Mouse (Mus musculus) forebrain, embryonic 16.5 days (tissue): ENCODE measurements around the gene Treh. TPM values are rescaled to one million over a fixed set of nuclear protein-coding genes. Genes with fewer than 3 reads are reported as not detected.

ENCODE experiments used
- ATAC-seq: fragments of 200-750 bp; cut with Nextera tagmentation; 2 replicates; pipeline ENCODE4 v1.8.0; 2017; ENCODE audit warnings: mild to moderate bottlenecking, moderate library complexity
- H3K27ac ChIP-seq: fragments of 300-500 bp; sonication (generic); 2 replicates; pipeline ENCODE4 v1.5.1; 2014; ENCODE audit warnings: low read length, control low read depth
- H3K27me3 ChIP-seq: fragments of 300-500 bp; sonication (generic); replicated peaks from 2 replicates; pipeline ENCODE4 v1.6.1; 2014; ENCODE audit warnings: low read length; ENCODE audit not compliant: control insufficient read depth, insufficient read depth
- H3K36me3 ChIP-seq: fragments of 300-500 bp; sonication (generic); 2 replicates; pipeline ENCODE4 v1.6.1; 2014; ENCODE audit not compliant: control insufficient read depth, insufficient read depth
- H3K4me1 ChIP-seq: fragments of 300-500 bp; sonication (generic); replicated peaks from 2 replicates; pipeline ENCODE4 v1.6.1; 2014; ENCODE audit warnings: low read length; ENCODE audit not compliant: control insufficient read depth, insufficient read depth
- H3K4me2 ChIP-seq: fragments of 300-500 bp; sonication (generic); 2 replicates; pipeline ENCODE4 v1.6.1; 2014; ENCODE audit warnings: mild to moderate bottlenecking, low read length, control low read depth
- H3K4me3 ChIP-seq: fragments of 300-500 bp; sonication (generic); replicated peaks from 2 replicates; pipeline ENCODE4 v1.5.1; 2014; ENCODE audit warnings: mild to moderate bottlenecking, low read length, control low read depth
- H3K9ac ChIP-seq: fragments of 300-500 bp; sonication (generic); replicated peaks from 2 replicates; pipeline ENCODE4 v1.6.1; 2014; ENCODE audit warnings: low read depth, low read length, control low read depth
- H3K9me3 ChIP-seq: fragments of 300-500 bp; sonication (generic); 2 replicates; pipeline ENCODE4 v1.6.1; 2016; ENCODE audit warnings: low read length; ENCODE audit not compliant: control insufficient read depth
- WGBS: fragments of 180-500 bp; shearing (Covaris S2); extraction: QIAGEN DNeasy Blood & Tissue Kit; methylation state at CpG from one replicate; pipeline ENCODE4 v1.1.7; 2014; 5-methylcytosine and 5-hydroxymethylcytosine counted together
- polyA plus RNA-seq: library from polyadenylated mRNA; unstranded; fragments of >200 nt; fragmentation: Nextera tagmentation; extraction: Ambion mirVana; gene quantifications from 2 replicates; pipeline ENCODE4 v1.2.1, GENCODE M21; 2015

Gene Treh
- polyA plus RNA-seq, 1 experiment from 2014 or later, result not detected

DNA sequence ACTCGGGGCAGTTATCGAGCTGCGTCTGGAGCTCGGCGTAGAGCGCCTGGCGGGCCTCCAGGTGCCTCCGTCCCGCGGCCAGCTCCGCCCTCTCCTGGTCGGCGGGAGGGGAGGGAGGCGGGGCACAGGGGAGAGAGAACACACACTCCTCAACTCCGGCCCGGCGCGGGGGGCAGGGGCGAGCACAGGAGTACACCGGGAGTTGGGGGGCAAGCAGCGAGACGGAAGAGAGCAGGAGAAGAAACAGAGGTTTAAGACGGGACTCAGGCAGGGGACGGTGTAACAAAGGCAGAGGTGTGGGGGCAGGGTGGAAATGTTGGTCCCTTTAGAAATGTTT lies 35.4 kb downstream of the Treh start:
- ATAC-seq, result peak; percentile 67
- Histone ChIP-seq H3K4me2 (peak overlapping the region; percentile 57), H3K9ac (peak overlapping the region; percentile 45), H3K4me3 (peak overlapping the region; percentile 34), H3K27me3 (no peaks in the 10 kb centered on the region), H3K27ac (no peak overlapping the region), H3K36me3 (no peaks in the 10 kb centered on the region), H3K4me1 (peaks cover 18% of the 10 kb centered on the region), H3K9me3 (no peaks in the 10 kb centered on the region)
- WGBS, result 3% methylated on average over 21 of the region's 24 CpGs

- no peaks in the 10 kb centered on the region for H3K36me3 ChIP-seq
- H3K27me3 ChIP-seq, result no peaks in the 10 kb centered on the region
- 12% methylated on average over 6 of the region's 6 CpGs for whole genome bisulfite sequencing
- peak overlapping the region; percentile 34; the same call in 1 of the 2 replicates for H3K4me3 ChIP-seq
- H3K27ac ChIP-seq, result no peak overlapping the region
- H3K9me3 ChIP-seq, result no peaks in the 10 kb centered on the region
- peak; percentile 27; the same call in 1 of the 2 replicates for ATAC-seq
- peak overlapping the region; percentile 57 for H3K4me2 ChIP-seq
- no peak overlapping the region for H3K9ac ChIP-seq
- peaks cover 18% of the 10 kb centered on the region for H3K4me1 ChIP-seq
These were observed 35.9 kb downstream of the Treh start for GRCm38 (mm10) chr9:44708925-44709324.

GRCm38 (mm10) chr9:44709600-44709999 lies 36.6 kb downstream of the Treh start:
- H3K4me1 ChIP-seq, result peaks cover 18% of the 10 kb centered on the region
- 47% methylated on average over 2 of the region's 2 CpGs for WGBS
- H3K27ac ChIP-seq, result no peak overlapping the region
- no peak overlapping the region for H3K4me3 ChIP-seq
- H3K9ac ChIP-seq, result no peak overlapping the region
- H3K9me3 ChIP-seq, result no peaks in the 10 kb centered on the region
- no peak for ATAC-seq
- H3K4me2 ChIP-seq, result no peak overlapping the region
- H3K27me3 ChIP-seq, result no peaks in the 10 kb centered on the region
- H3K36me3 ChIP-seq, result no peaks in the 10 kb centered on the region

GRCm38 (mm10) chr9:44710213-44710612 lies 37.2 kb downstream of the Treh start:
- no peak overlapping the region for H3K27ac ChIP-seq
- no peak overlapping the region for H3K4me3 ChIP-seq
- H3K4me1 ChIP-seq, result peaks cover 18% of the 10 kb centered on the region
- H3K27me3 ChIP-seq, result no peaks in the 10 kb centered on the region
- H3K4me2 ChIP-seq, result no peak overlapping the region
- H3K9me3 ChIP-seq, result no peaks in the 10 kb centered on the region
- no peak for ATAC-seq
- WGBS, result 73% methylated on average over 5 of the region's 5 CpGs
- no peak overlapping the region for H3K9ac ChIP-seq
- 0 out of 2 replicates have a peak, but pooled peaks cover 3% of the 10 kb centered on the region for H3K36me3 ChIP-seq

DNA sequence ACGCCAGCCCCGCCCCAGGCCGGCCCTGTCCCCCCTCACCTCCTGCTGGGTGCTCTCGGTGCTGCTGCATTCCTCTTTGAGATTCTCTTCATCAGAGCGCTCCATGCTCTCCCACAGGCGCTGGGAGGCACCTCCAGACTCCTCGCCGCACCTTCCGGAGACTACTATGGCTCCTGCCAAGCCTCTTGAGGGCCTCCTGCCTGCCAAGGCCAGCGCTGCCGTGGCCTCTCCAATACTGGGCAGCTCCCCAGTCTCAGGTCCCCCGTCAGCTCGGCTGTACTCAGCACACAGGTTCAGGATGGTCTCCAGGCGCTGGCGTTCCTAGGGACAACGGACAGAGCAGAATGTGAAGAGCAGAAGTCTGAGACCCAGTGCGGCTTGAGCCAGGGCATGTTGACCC lies 38.6 kb downstream of the Treh start:
- Histone ChIP-seq H3K4me3 (no peak overlapping the region), H3K4me1 (peaks cover 18% of the 10 kb centered on the region), H3K27me3 (no peaks in the 10 kb centered on the region), H3K4me2 (no peak overlapping the region), H3K36me3 (0 out of 2 replicates have a peak, but pooled peaks cover 4% of the 10 kb centered on the region), H3K9me3 (no peaks in the 10 kb centered on the region), H3K27ac (no peak overlapping the region), H3K9ac (no peak overlapping the region)
- no peak for ATAC-seq
- 67% methylated on average over 17 of the region's 17 CpGs for WGBS

GRCm38 (mm10) chr9:44713080-44713479 lies 40.0 kb downstream of the Treh start:
- H3K4me2 ChIP-seq, result no peak overlapping the region
- no peaks in the 10 kb centered on the region for H3K9me3 ChIP-seq
- peaks cover 18% of the 10 kb centered on the region for H3K4me1 ChIP-seq
- no peak for ATAC-seq
- 87% methylated on average over 6 of the region's 6 CpGs for WGBS
- no peaks in the 10 kb centered on the region for H3K27me3 ChIP-seq
- no peak overlapping the region for H3K27ac ChIP-seq
- no peak overlapping the region for H3K9ac ChIP-seq
- H3K4me3 ChIP-seq, result no peak overlapping the region
- 0 out of 2 replicates have a peak, but pooled peaks cover 4% of the 10 kb centered on the region for H3K36me3 ChIP-seq

- Histone ChIP-seq H3K27ac (no peak overlapping the region), H3K36me3 (0 out of 2 replicates have a peak, but pooled peaks cover 4% of the 10 kb centered on the region), H3K27me3 (no peaks in the 10 kb centered on the region), H3K4me3 (no peak overlapping the region), H3K4me2 (no peak overlapping the region), H3K4me1 (peaks cover 18% of the 10 kb centered on the region), H3K9ac (no peak overlapping the region), H3K9me3 (no peaks in the 10 kb centered on the region)
- 80% methylated on average over 2 of the region's 2 CpGs for WGBS
- ATAC-seq, result no peak
These were observed 40.5 kb downstream of the Treh start for GRCm38 (mm10) chr9:44713574-44713973.

DNA sequence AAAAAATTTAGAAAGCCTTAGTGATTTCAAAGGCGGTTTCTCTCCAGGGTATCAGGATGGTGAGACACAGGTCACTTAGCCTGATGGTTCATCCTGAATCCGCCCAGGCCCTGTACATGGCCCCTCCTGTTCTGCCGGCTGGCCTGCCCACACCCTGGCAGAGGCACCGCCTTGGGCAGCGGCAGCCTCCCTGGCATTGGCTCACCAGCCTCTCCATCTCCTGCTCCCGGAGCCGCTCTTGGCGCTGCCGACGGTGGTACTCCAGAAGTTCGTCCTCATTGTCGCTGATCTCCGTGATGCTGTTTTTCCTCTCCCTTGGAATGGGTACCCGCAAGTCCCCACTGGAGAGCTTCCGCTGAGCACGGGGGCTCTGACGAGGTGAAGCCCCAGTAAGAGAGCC lies 42.1 kb downstream of the Treh start:
- Histone ChIP-seq H3K4me2 (no peak overlapping the region), H3K27ac (no peak overlapping the region), H3K36me3 (0 out of 2 replicates have a peak, but pooled peaks cover 4% of the 10 kb centered on the region), H3K27me3 (no peaks in the 10 kb centered on the region), H3K9ac (no peak overlapping the region), H3K9me3 (no peaks in the 10 kb centered on the region), H3K4me3 (no peak overlapping the region), H3K4me1 (peaks cover 22% of the 10 kb centered on the region)
- 78% methylated on average over 17 of the region's 17 CpGs for WGBS
- no peak for ATAC-seq

DNA sequence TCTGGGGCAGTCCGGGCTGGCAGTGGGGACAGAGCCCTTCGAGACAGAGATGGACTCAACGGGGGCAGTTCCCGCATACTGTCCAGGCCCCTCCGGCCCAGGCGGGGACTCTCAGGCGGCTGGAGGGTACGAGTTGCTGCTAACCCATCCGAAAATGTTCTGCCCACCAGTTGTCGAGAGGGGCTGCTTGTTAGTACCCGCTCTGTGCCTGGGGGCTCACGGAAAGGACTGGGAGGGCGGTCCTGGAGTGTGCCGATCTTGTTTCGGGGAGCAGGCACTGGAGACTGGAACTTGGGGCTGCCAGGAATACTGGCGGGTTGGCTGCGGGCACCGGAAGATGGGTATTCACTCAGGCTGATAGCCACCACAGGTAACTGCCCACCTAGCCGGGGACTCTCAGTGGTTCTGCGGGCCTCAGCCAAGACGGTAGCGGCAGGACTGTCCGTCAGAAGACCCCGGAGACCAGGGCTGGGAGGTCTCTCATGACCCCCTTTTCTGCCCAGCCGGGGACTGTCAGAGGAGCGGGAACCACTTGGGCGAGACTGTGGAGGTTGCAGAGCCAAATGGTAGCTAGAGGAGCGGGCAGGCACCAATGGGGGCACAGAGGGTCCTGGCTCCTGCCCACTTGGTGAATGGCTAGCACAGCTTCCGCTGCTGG lies 42.8 kb downstream of the Treh start:
- Histone ChIP-seq H3K27me3 (no peaks in the 10 kb centered on the region), H3K4me2 (no peak overlapping the region), H3K4me3 (no peak overlapping the region), H3K9ac (no peak overlapping the region), H3K27ac (no peak overlapping the region), H3K9me3 (no peaks in the 10 kb centered on the region), H3K36me3 (0 out of 2 replicates have a peak, but pooled peaks cover 4% of the 10 kb centered on the region), H3K4me1 (peaks cover 29% of the 10 kb centered on the region)
- 94% methylated on average over 29 of the region's 29 CpGs for WGBS
- ATAC-seq, result no peak
